20 mouse cellular contexts compared by ENCODE assay signal in genomic region chr9:108628141-108628540, GRCm38 (mm10).
"Had no signal": no experiment of that assay in that cellular context is flagged by ENCODE, and none has a peak within 500 bp of the region (broad histone marks: within the 10 kb centered on the region; RNA-seq: fewer than 3 reads in every experiment).

No protein-coding gene starts in this region.

- H3K4me3 ChIP-seq: layer of hippocampus, adult 2 months; limb, embryonic 12.5 days; limb, embryonic 15.5 days; midbrain, embryonic 12.5 days; midbrain, embryonic 15.5 days; neural tube, embryonic 13.5 days had no signal

- H3K4me2 ChIP-seq: limb, embryonic 12.5 days; limb, embryonic 15.5 days; liver, embryonic 11.5 days; lung, embryonic 14.5 days; midbrain, embryonic 12.5 days; midbrain, embryonic 15.5 days; neural tube, embryonic 13.5 days had no signal

- H3K27ac ChIP-seq: layer of hippocampus, adult 2 months; limb, embryonic 12.5 days; limb, embryonic 15.5 days; liver, embryonic 14.5 days; macrophage; midbrain, embryonic 12.5 days; midbrain, embryonic 15.5 days; neural tube, embryonic 13.5 days had no signal

- H3K4me1 ChIP-seq: limb, embryonic 12.5 days; limb, embryonic 15.5 days; midbrain, embryonic 12.5 days; midbrain, embryonic 15.5 days; neural tube, embryonic 13.5 days had no signal

- H3K36me3 ChIP-seq: midbrain, embryonic 15.5 days had no signal

- H3K27me3 ChIP-seq: limb, embryonic 12.5 days; limb, embryonic 15.5 days; midbrain, embryonic 12.5 days; midbrain, embryonic 15.5 days; neural tube, embryonic 13.5 days had no signal

- DNase-seq: kidney, adult 9 months; kidney, postnatal 14 days; kidney, postnatal 4 days; layer of hippocampus, adult 9-11 months; liver, postnatal 0 days; lung, embryonic 14.5 days; retina, postnatal 1 day; right cerebral cortex, postnatal 25 days; thymus, adult 18-20 months; thymus, postnatal 36 days had no signal

- H3K9me3 ChIP-seq: limb, embryonic 12.5 days; limb, embryonic 15.5 days; midbrain, embryonic 12.5 days; midbrain, embryonic 15.5 days; neural tube, embryonic 13.5 days had no signal

- H3K9ac ChIP-seq: limb, embryonic 12.5 days; limb, embryonic 15.5 days; liver, embryonic 14.5 days; liver, postnatal 0 days; lung, embryonic 14.5 days; midbrain, embryonic 12.5 days; midbrain, embryonic 15.5 days; neural tube, embryonic 13.5 days had no signal

- ATAC-seq: liver, postnatal 0 days; lung, postnatal 0 days; midbrain, embryonic 15.5 days had no signal
